ENCODE assay signal across 8 mouse cellular contexts in the genomic region with DNA sequence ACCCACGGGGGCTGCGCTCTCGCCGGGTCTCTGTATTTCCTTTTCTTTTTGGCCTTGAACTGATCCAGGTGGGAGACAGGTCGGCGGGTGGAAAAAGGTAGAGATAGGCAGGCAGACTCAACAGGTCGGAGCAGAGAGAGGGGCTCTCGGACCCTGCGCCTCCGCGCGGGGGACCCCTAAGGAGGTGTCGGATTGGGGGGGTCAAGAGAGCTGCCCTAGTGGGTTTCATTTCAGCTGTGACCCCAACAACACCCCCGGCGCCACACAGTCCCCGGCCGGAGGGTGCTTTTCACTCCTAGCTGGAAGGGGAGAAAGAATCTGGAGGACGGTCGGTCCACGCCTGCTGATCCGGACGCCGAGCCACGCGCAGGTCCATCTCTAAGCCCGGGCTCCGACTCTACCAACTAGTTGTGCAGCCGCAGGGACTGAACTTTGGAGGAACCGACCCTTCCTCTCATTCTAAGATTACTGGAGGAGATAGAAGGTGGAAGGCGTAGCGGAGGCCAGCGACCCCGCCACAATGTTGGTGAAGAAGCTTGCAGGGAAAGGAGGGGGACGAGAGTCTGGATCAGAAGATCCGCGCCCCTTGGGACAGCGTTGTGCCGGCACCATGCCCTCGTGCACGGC. TPM values are rescaled to one million over a fixed set of nuclear protein-coding genes. Genes with fewer than 3 reads are reported as not detected.
A peak's percentile ranks its signal among the peaks of the same experiment; 100 is the strongest.
DNase-seq lines count a peak whose midpoint lies in the region; TF ChIP-seq lines count a peak whose summit lies in the region.

No protein-coding gene starts in this region.

- H3K27me3 ChIP-seq in ES-Bruce4 (ENCODE audit: control insufficient read depth, insufficient read depth, low read length, poor library complexity, severe bottlenecking): peaks cover 10% of the 10 kb centered on the region; the same call in 1 of the 2 replicates
- no peaks in the 10 kb centered on the region; the same call in 1 of the 2 replicates for H3K27me3 ChIP-seq in liver, adult 2 months (ENCODE audit: control insufficient read depth, insufficient read depth, low read length)

- H3K36me3 ChIP-seq in ES-Bruce4 (ENCODE audit: control insufficient read depth, insufficient read depth, low read length, poor library complexity, severe bottlenecking): no peaks in the 10 kb centered on the region
- no peaks in the 10 kb centered on the region for H3K36me3 ChIP-seq in liver, adult 2 months (ENCODE audit: control insufficient read depth, insufficient read depth, low read length)

- WGBS in liver, adult 2 months: 2% methylated on average over 40 of the region's 40 CpGs

- no peaks in the 10 kb centered on the region for H3K9me3 ChIP-seq in ES-Bruce4 (replicated peaks; ENCODE audit: control insufficient read depth, insufficient read depth, low read length, poor library complexity, severe bottlenecking)

- H3K4me1 ChIP-seq in ES-Bruce4 (ENCODE audit: control insufficient read depth, insufficient read depth, low read length): no peaks in the 10 kb centered on the region
- no peaks in the 10 kb centered on the region; the same call in 1 of the 2 replicates for H3K4me1 ChIP-seq in liver, adult 2 months (ENCODE audit: control insufficient read depth, insufficient read depth, low read length)

- TF ChIP-seq POLR2A in ES-Bruce4 (IDR thresholded peaks at IDR 0.05; ENCODE audit: insufficient read depth, low read length): no peak
- no peak for TF ChIP-seq POLR2A in liver, adult 2 months (IDR thresholded peaks at IDR 0.05; ENCODE audit: extremely low read depth, insufficient read depth, low read length)

- no peak overlapping the region for H3K27ac ChIP-seq in ES-Bruce4 (ENCODE audit: insufficient read depth, low read length)
- no peak overlapping the region for H3K27ac ChIP-seq in liver, adult 2 months (replicated peaks; ENCODE audit: insufficient read depth, low read depth, low read length)

- no peak for TF ChIP-seq CTCF in ES-Bruce4 (IDR thresholded peaks at IDR 0.05; ENCODE audit: low read depth, low read length)
- no peak for TF ChIP-seq CTCF in liver, adult 2 months (IDR thresholded peaks at IDR 0.05; ENCODE audit: low read depth, low read length)

- peak overlapping the region; percentile 20 for H3K4me3 ChIP-seq in ES-Bruce4 (ENCODE audit: low read depth, low read length)
- peak overlapping the region; percentile 13; the same call in 1 of the 2 replicates for H3K4me3 ChIP-seq in liver, adult 2 months (ENCODE audit: insufficient read depth, low read depth, low read length)

- TF ChIP-seq EP300 in ES-Bruce4 (IDR thresholded peaks at IDR 0.05; ENCODE audit: insufficient read depth, low read depth, low read length): no peak

- no peaks in the 10 kb centered on the region for H3K79me2 ChIP-seq in liver, adult 2 months (ENCODE audit: control insufficient read depth, insufficient read depth, low read length)

- H3K9ac ChIP-seq in ES-Bruce4 (ENCODE audit: low read depth, poor library complexity, severe bottlenecking): peak overlapping the region; percentile 48; the same call in 1 of the 2 replicates
- no peak overlapping the region for H3K9ac ChIP-seq in liver, adult 2 months (ENCODE audit: low read depth, low read length)

- DNase-seq in gastrocnemius, postnatal 14 days: peak; percentile 14
- no peak for DNase-seq in gastrocnemius, adult 18-20 months (ENCODE audit: low spot score)
- peak; percentile 52 for DNase-seq in embryo, embryonic 10.5 days (ENCODE audit: low spot score)
- peak; percentile 10 to 21 for DNase-seq in heart, postnatal 14 days
- no peak for DNase-seq in liver, adult 2 months (ENCODE audit: extremely low read depth, low read depth, low spot score)
- peak; percentile 59 for DNase-seq in neural tube, embryonic 10.5 days (ENCODE audit: extremely low spot score, low spot score)
- DNase-seq in frontal cortex, postnatal 36 days (ENCODE audit: low spot score in 2 of 2): no peak

- intact Hi-C loops in gastrocnemius, postnatal 14 days (cut with DNase I; ENCODE audit: low total_unique reads): no loop called here
- intact Hi-C loops in heart, postnatal 14 days (cut with DNase I): loop anchor here (5.0 to 10.0 kb wide), 4 partner anchors 204 to 514 kb away; no protein-coding TSS in a partner anchor

RNA-seq across cellular contexts. Expression of a gene that starts 49.8 kb away (rescaled TPM):
- under 1 TPM; 0.53 to 0.91 TPM for total RNA-seq in gastrocnemius, postnatal 14 days (2021)
- under 1 TPM; 0.09 to 0.17 TPM for total RNA-seq in gastrocnemius, adult 18-20 months (2021)
- 0.85 and 0.87 TPM in 2 replicates for polyA plus RNA-seq in ES-Bruce4 (2011; ENCODE audit: insufficient read depth, insufficient read length, low read depth, missing spikeins)
- under 1 TPM; 0.67 to 0.68 TPM for total RNA-seq in heart, postnatal 14 days (2021)
- total RNA-seq in liver, adult 2 months (2014; rRNA removed): 0.09 and 0.27 TPM in 2 replicates
- polyA plus RNA-seq in liver, adult 2 months (2012; rRNA removed): 0.04 and 0.05 TPM in 2 replicates

Comparison
In these comparisons a context has a peak if more than half of its experiments do, and no peak if none do; other contexts are left out.
1. DNase-seq: peak in gastrocnemius, postnatal 14 days (single experiment), embryo, embryonic 10.5 days (single experiment), heart, postnatal 14 days (2 of 2) and neural tube, embryonic 10.5 days (single experiment); none in gastrocnemius, adult 18-20 months (single experiment), liver, adult 2 months (single experiment) and frontal cortex, postnatal 36 days (0 of 2).